Mouse (Mus musculus) ES-Bruce4 (cell line): ENCODE results near the gene Eif4e3. TPM values are rescaled to one million over a fixed set of nuclear protein-coding genes. Genes with fewer than 3 reads are reported as not detected.

ENCODE experiments used
- H3K27ac ChIP-seq: 2 replicates; pipeline ENCODE4 v1.5.1; 2012; ENCODE audit warnings: low read length, inconsistent platforms; ENCODE audit not compliant: insufficient read depth
- H3K27me3 ChIP-seq: 2 replicates; pipeline ENCODE4 v1.6.1; 2012; ENCODE audit warnings: mild to moderate bottlenecking, low read length, inconsistent platforms; ENCODE audit not compliant: control insufficient read depth, poor library complexity, insufficient read depth, severe bottlenecking
- H3K36me3 ChIP-seq: 2 replicates; pipeline ENCODE4 v1.6.1; 2012; ENCODE audit warnings: inconsistent platforms, mild to moderate bottlenecking, low read length, moderate library complexity; ENCODE audit not compliant: control insufficient read depth, poor library complexity, insufficient read depth, severe bottlenecking
- H3K4me1 ChIP-seq: one replicate; pipeline ENCODE4 v1.8.1; 2011; ENCODE audit warnings: low read length; ENCODE audit not compliant: control insufficient read depth, insufficient read depth
- H3K4me3 ChIP-seq: 2 replicates; pipeline ENCODE4 v1.5.1; 2011; ENCODE audit warnings: low read depth, mild to moderate bottlenecking, low read length
- H3K9ac ChIP-seq: 2 replicates; pipeline ENCODE4 v1.6.1; 2012; ENCODE audit warnings: low read depth, mild to moderate bottlenecking, inconsistent platforms; ENCODE audit not compliant: poor library complexity, severe bottlenecking
- H3K9me3 ChIP-seq: replicated peaks from 2 replicates; pipeline ENCODE4 v1.6.1; 2012; ENCODE audit warnings: mild to moderate bottlenecking, low read length, inconsistent platforms; ENCODE audit not compliant: control insufficient read depth, poor library complexity, insufficient read depth, severe bottlenecking
- CTCF ChIP-seq: IDR thresholded peaks from one replicate; pipeline ENCODE4 v1.8.1; 2011; ENCODE audit warnings: low read depth, low read length
- EP300 ChIP-seq: IDR thresholded peaks from 2 replicates; pipeline ENCODE4 v1.6.1; 2011; ENCODE audit warnings: low read depth, low read length; ENCODE audit not compliant: insufficient read depth
- POLR2A ChIP-seq: IDR thresholded peaks from one replicate; pipeline ENCODE4 v1.8.1; 2011; ENCODE audit warnings: low read length; ENCODE audit not compliant: insufficient read depth
- polyA plus RNA-seq: library from polyadenylated mRNA; stranded (reverse); fragments of >200 nt; gene quantifications from 2 replicates; pipeline ENCODE4 v1.2.4, GENCODE M21; 2011; ENCODE audit warnings: low read depth; ENCODE audit not compliant: missing spikeins, insufficient read depth, insufficient read length

Eif4e3 gene
- polyA plus RNA-seq, 1 experiment = 8.6 TPM

DNA sequence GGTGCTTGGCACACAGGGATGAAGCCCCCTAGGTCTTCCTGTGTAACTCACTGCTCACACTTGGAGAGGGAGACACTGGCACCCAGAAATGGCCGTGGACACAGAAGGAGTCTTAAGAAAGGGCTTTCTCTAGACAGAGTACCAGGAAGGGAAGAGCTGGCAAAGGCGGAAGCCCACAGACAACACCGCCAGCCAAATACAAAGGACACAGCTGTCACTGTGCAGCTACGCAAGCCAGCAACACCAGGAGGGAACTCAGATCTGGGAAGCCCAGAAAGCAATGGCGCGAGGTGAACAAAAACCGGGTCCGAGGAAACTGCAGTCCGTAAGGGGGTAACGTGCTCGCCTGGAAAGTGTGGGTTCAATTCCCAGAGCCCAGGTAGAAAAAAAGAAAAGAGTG is 11.5 kb upstream of the Eif4e3 start:
- TF ChIP-seq EP300 = no peak
- no peak for TF ChIP-seq CTCF
- no peak for TF ChIP-seq POLR2A
- no peaks in the 10 kb centered on the region for H3K36me3 ChIP-seq
- H3K27me3 ChIP-seq = no peaks in the 10 kb centered on the region
- H3K9me3 ChIP-seq = no peaks in the 10 kb centered on the region
- no peak overlapping the region for H3K9ac ChIP-seq
- no peak overlapping the region for H3K27ac ChIP-seq
- H3K4me1 ChIP-seq = no peaks in the 10 kb centered on the region
- no peak overlapping the region for H3K4me3 ChIP-seq

DNA sequence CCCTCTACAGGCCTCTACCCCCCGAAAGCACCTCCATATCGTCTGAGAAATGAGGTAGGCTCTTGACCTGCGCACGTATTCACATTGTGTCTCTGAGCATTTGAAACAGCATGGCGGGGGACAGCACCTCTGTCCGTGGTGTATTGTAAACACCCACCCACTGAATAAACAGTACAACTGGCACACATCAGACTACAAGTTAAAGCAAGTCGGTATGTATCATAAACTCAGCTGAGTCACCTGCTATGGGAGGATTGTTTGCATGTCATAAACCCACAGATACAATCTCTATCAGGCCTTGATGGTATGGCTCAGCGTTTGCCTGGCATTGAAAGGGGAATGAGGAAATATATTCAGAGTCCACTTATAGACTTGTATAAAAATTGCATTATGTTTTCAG is 10.8 kb upstream of the Eif4e3 start:
- TF ChIP-seq POLR2A = no peak
- no peak for TF ChIP-seq CTCF
- no peak for TF ChIP-seq EP300
- Histone ChIP-seq H3K27ac (no peak overlapping the region), H3K9ac (no peak overlapping the region)

DNA sequence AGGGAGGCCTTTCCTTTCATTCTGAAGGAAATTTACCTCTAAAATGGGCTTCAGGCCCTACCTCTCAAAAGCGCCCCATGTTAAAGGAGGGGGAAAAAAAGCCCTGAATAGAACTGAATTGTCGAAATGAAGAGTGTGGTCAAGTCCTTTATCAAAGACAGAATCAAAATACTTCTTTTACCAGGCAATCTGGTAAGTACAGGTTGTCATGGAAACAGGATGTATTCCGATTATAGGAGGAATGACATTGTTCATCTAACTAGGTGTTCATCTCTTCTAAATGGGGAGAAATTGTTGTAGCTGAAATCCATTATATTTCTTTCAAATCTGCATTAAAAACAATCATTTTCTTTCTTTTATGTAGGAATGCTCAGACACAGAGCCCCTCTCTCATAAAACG is 7.9 kb upstream of the Eif4e3 start:
- Histone ChIP-seq H3K27me3 (no peaks in the 10 kb centered on the region), H3K27ac (no peak overlapping the region), H3K4me3 (no peak overlapping the region), H3K9me3 (no peaks in the 10 kb centered on the region), H3K36me3 (no peaks in the 10 kb centered on the region), H3K4me1 (no peaks in the 10 kb centered on the region), H3K9ac (no peak overlapping the region)
- TF ChIP-seq POLR2A = no peak
- TF ChIP-seq EP300 = no peak
- no peak for TF ChIP-seq CTCF

More for the DNA sequence above, 10.8 kb upstream of the Eif4e3 start:
- H3K4me3 ChIP-seq = no peak overlapping the region
- no peaks in the 10 kb centered on the region for H3K4me1 ChIP-seq
- H3K9me3 ChIP-seq = no peaks in the 10 kb centered on the region
- no peaks in the 10 kb centered on the region for H3K27me3 ChIP-seq
- no peaks in the 10 kb centered on the region for H3K36me3 ChIP-seq

DNA sequence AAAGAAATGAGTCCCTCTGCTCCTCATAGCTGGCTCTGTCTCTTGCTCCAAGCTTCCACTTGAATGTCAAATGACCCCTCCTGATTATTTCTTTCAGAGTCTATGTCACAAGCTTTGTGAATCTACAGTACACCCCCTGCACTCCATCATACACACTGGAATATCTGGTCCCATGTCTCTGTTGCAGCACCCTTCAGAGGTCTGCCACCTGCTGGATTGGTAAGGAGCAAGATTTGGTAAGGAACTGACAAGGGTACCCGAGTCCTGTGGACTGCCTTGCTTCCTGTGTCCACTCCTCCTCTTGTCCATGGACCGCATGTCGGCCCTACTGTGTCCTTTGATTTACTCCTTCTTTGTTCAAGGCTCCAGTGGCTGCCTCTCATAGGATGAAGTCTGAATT is 5.2 kb upstream of the Eif4e3 start:
- Histone ChIP-seq H3K4me3 (no peak overlapping the region), H3K27ac (no peak overlapping the region)
- TF ChIP-seq POLR2A (no peak), CTCF (peak; percentile 23)

DNA sequence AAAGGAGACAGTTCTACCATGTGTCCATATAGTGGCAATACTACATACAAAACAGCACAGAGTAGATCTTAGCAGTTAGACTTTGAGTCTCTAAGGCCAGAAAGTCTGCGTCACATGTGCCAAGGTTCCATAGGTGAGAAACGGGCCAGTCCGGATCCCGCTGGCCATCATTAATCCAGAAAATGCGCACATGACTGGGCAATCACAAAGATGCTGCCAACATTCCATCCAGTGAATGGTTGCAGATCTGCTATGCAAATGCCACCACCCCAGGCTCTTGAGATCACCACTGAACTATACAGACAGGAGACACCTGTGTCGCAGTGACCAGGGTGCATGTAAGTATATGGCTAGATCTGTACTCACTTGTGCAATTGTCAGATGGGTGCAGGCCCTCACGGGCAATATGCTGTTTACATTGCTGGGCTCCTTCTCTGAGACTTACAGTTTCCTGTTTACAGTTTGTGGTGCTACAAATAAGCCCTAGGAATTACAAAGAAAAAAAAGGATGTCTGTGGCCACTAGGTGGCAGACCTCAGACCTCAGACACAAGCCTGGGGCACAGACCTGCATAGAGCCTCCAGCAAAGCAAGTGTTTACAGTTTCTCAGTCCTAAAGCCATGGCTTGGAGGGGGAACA is 4.0 kb upstream of the Eif4e3 start:
- no peak overlapping the region for H3K27ac ChIP-seq
- TF ChIP-seq EP300 = no peak
- peak; percentile 68 for TF ChIP-seq CTCF
- no peaks in the 10 kb centered on the region for H3K4me1 ChIP-seq
- H3K27me3 ChIP-seq = peaks cover 6% of the 10 kb centered on the region; the same call in 1 of the 2 replicates
- no peak overlapping the region for H3K9ac ChIP-seq
- no peak overlapping the region for H3K4me3 ChIP-seq
- H3K36me3 ChIP-seq = no peaks in the 10 kb centered on the region
- no peaks in the 10 kb centered on the region for H3K9me3 ChIP-seq

More for the DNA sequence above, 5.2 kb upstream of the Eif4e3 start:
- H3K9me3 ChIP-seq = no peaks in the 10 kb centered on the region
- H3K36me3 ChIP-seq = no peaks in the 10 kb centered on the region
- H3K9ac ChIP-seq = no peak overlapping the region
- H3K27me3 ChIP-seq = no peaks in the 10 kb centered on the region
- H3K4me1 ChIP-seq = no peaks in the 10 kb centered on the region

DNA sequence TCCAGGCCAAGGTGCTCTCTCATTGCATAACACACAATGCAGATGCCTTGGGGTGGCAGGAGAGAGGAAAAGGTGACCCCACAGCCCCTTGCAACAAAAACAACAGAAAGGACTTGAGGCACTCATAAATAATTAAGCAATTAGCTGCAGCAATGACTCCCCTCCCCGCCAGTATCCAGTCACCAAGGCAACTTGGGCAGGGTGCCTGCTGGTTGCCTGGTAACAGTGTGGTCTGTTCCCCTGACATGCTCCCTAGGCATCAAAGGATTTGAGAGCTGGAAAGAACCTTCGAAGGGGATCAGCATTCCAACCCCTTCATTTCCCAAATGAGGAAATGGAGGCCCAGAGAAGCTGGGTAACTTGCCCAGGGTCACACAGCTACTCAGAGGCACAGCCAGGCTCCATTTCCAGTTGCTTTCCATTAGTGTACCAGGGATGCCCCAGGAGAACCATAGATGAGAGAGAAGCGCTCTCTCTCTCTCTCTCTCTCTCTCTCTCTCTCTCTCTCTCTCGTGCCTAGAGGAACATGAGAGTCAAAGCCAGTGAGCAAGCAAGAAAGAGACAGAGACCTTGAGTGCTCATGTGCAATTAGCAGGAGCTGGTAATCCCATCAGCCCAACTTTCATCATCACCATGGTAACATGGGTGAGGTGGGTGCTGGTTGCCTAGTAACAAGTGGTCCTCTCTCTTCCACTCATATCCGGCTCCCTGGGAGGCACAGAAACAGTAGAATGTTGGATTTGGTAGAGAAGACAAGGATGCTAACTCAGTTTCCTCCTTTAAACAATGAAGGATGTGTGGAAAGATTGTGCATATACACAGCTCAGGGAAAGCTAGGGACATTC is 3.1 kb upstream of the Eif4e3 start:
- Histone ChIP-seq H3K27ac (no peak overlapping the region), H3K9me3 (no peaks in the 10 kb centered on the region), H3K4me3 (no peak overlapping the region), H3K36me3 (no peaks in the 10 kb centered on the region), H3K27me3 (peaks cover 6% of the 10 kb centered on the region; the same call in 1 of the 2 replicates), H3K9ac (no peak overlapping the region), H3K4me1 (no peaks in the 10 kb centered on the region)
- TF ChIP-seq CTCF (no peak), EP300 (no peak), POLR2A (no peak)
